Mouse (Mus musculus): ENCODE measurements around the gene Zbtb7b. TPM values are rescaled to one million over a fixed set of nuclear protein-coding genes. Genes with fewer than 3 reads are reported as not detected.
A peak's percentile ranks its signal among the peaks of the same experiment; 100 is the strongest.

Gene Zbtb7b
- total and polyA plus RNA-seq, 2 experiments from 2014 or later: 0.53 to 4.4 TPM

DNA sequence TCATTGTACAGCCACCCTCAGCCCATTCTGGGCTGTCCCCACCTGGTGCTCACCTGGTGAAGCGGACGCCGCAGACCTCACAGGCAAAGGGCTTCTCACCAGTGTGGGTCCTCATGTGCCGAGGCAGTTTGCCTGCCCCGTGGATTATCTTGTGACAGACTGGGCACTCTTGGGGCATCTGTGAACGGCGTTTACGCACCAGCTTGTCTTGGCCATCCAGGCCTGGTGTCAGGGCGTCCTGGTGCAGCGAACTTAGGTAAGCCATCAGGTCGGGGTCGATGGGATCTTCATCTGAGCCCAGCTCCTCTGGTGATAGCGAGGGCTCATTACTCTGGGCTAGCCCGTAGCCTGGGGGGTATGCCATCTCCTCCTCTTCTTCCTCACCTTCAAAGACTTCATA, 14.3 kb downstream of the Zbtb7b start:
- no peak overlapping the region for H3K27ac ChIP-seq (ENCODE audit: low read depth, low read length)
- TF ChIP-seq CTCF (IDR thresholded peaks at IDR 0.05): no peak
- H3K9me3 ChIP-seq (ENCODE audit: low read length): no peaks in the 10 kb centered on the region
- DNase-seq (ENCODE audit: low spot score) (no peak), ATAC-seq (ENCODE audit: low FRiP score) (no peak)
- no peaks in the 10 kb centered on the region for H3K36me3 ChIP-seq (ENCODE audit: insufficient read depth, low read length)
- 96% methylated on average over 14 of the region's 14 CpGs for WGBS
- H3K4me2 ChIP-seq (ENCODE audit: low read depth, low read length, poor library complexity, severe bottlenecking): no peak overlapping the region
- no peaks in the 10 kb centered on the region for H3K27me3 ChIP-seq (ENCODE audit: insufficient read depth, low read length)
- no peak overlapping the region for H3K9ac ChIP-seq (replicated peaks; ENCODE audit: low read length, poor library complexity, severe bottlenecking)
- no peaks in the 10 kb centered on the region for H3K4me1 ChIP-seq (ENCODE audit: insufficient read depth, low read length)
- H3K4me3 ChIP-seq (ENCODE audit: low read depth, low read length): no peak overlapping the region

DNA sequence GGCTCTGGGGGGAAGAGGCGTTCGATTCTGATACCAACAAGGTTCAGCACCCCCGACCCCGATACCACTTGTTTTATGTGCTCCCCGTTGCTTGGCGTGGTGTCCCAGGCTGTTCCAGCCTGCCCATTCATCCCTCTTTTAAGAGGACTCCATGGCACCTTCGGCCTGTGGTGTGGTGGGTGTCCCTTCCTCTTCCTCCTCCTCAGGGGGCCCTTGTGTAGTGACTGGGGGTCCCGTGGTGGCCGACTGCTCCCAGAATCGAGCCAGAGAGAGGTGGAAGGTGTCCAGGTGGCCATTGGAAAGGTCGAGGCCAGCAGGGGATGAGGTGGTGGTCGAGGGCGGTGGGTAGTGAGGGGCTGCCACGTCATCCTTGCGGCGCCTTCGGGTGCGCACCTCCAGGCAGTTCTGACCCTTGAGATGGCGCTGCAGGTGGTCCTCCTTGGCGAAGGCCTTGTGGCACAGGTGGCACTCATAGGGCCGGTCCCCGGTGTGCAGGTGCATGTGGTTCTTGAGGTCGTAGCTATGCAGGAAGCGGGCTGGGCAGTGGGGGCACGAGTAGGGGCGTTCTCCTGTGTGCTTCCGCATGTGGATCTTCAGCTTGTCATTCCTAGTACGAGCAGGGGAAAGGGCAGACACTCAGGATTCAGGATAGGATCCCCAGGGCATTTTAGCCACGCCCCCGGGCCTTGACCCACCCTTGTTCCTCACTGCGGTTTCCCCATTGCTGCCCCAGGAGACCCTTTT, 15.0 kb downstream of the Zbtb7b start:
- Histone ChIP-seq H3K27ac (ENCODE audit: low read depth, low read length) (no peak overlapping the region), H3K27me3 (ENCODE audit: insufficient read depth, low read length) (no peaks in the 10 kb centered on the region), H3K9ac (replicated peaks; ENCODE audit: low read length, poor library complexity, severe bottlenecking) (no peak overlapping the region), H3K4me1 (ENCODE audit: insufficient read depth, low read length) (no peaks in the 10 kb centered on the region), H3K4me3 (ENCODE audit: low read depth, low read length) (no peak overlapping the region), H3K9me3 (ENCODE audit: low read length) (no peaks in the 10 kb centered on the region), H3K4me2 (ENCODE audit: low read depth, low read length, poor library complexity, severe bottlenecking) (no peak overlapping the region), H3K36me3 (ENCODE audit: insufficient read depth, low read length) (no peaks in the 10 kb centered on the region)
- no peak for DNase-seq (ENCODE audit: low spot score)
- 87% methylated on average over 31 of the region's 31 CpGs for WGBS
- TF ChIP-seq CTCF (IDR thresholded peaks at IDR 0.05): no peak
- ATAC-seq (ENCODE audit: low FRiP score): no peak

DNA sequence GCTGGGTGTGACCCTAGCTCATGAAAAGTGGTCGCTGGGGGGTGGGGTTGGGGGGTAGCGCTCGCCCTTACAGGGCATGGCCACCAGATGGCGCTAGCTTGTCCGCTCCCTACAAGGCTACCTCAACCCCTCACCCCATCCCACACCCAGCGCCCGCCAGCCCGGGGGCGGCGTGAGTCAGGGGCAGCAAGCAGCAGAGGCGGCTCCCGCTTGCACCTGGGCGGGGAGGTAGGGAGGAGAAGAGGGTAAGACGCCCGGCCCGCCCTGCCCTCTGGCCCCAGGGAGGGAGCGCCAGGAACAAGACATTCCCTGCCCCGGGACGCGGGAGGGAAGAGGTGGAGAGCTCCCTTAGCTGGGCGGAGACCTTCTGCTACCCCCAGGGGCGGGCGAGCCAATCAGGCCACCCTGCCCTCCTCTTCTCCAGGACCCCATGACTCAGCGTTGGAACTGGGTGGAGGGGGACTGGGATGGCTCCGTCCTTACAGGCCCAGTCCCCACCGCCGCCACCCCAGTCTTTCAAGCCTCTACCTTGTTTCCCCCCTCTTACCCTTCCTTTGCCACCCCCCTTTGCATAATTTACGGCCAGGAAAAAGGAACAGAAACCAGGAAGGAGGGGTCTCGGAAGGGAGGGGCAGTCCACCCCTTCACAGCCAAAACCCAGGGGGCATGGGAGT, 16.0 kb downstream of the Zbtb7b start:
- peak; percentile 91 for TF ChIP-seq CTCF (IDR thresholded peaks at IDR 0.05)
- whole genome bisulfite sequencing: 1% methylated on average over 26 of the region's 29 CpGs
- Histone ChIP-seq H3K27me3 (ENCODE audit: insufficient read depth, low read length) (no peaks in the 10 kb centered on the region), H3K27ac (ENCODE audit: low read depth, low read length) (peak overlapping the region; percentile 38; the same call in 1 of the 2 replicates), H3K9ac (replicated peaks; ENCODE audit: low read length, poor library complexity, severe bottlenecking) (peak overlapping the region; percentile 80), H3K4me3 (ENCODE audit: low read depth, low read length) (peak overlapping the region; percentile 55), H3K4me1 (ENCODE audit: insufficient read depth, low read length) (no peaks in the 10 kb centered on the region), H3K9me3 (ENCODE audit: low read length) (no peaks in the 10 kb centered on the region), H3K4me2 (ENCODE audit: low read depth, low read length, poor library complexity, severe bottlenecking) (peak overlapping the region; percentile 97), H3K36me3 (ENCODE audit: insufficient read depth, low read length) (no peaks in the 10 kb centered on the region)
- ATAC-seq (ENCODE audit: low FRiP score) (peak; percentile 89), DNase-seq (ENCODE audit: low spot score) (peak; percentile 81)

DNA sequence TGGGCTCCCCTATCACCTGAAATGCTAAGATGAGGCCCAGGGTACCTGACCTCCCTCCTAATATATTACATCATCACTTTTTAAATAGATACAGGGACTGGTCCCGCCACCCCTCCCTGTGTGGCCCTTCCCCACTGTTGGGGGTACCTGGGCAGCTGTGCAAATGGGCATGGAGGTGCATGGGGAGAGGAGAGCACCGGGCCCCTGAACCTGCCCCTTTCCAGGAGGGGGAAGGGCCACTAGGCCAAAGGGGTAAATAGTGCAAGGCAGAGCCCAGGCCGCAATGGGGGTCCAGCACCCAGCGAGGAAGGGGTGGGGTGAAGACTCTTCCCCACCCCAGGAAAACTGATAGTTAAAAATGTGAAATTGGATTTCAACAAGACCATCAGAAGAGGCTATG, 16.7 kb downstream of the Zbtb7b start:
- H3K36me3 ChIP-seq (ENCODE audit: insufficient read depth, low read length): no peaks in the 10 kb centered on the region
- no peaks in the 10 kb centered on the region for H3K9me3 ChIP-seq (ENCODE audit: low read length)
- H3K4me3 ChIP-seq (ENCODE audit: low read depth, low read length): peak overlapping the region; percentile 55
- H3K27me3 ChIP-seq (ENCODE audit: insufficient read depth, low read length): no peaks in the 10 kb centered on the region
- H3K27ac ChIP-seq (ENCODE audit: low read depth, low read length): no peak overlapping the region
- DNase-seq (ENCODE audit: low spot score) (no peak), ATAC-seq (ENCODE audit: low FRiP score) (0 out of 2 replicates have a peak, but pooled peaks have one; percentile 12)
- H3K9ac ChIP-seq (replicated peaks; ENCODE audit: low read length, poor library complexity, severe bottlenecking): peak overlapping the region; percentile 80
- WGBS: 75% methylated on average over 4 of the region's 4 CpGs
- peak overlapping the region; percentile 97 for H3K4me2 ChIP-seq (ENCODE audit: low read depth, low read length, poor library complexity, severe bottlenecking)
- TF ChIP-seq CTCF (IDR thresholded peaks at IDR 0.05): no peak
- H3K4me1 ChIP-seq (ENCODE audit: insufficient read depth, low read length): no peaks in the 10 kb centered on the region

DNA sequence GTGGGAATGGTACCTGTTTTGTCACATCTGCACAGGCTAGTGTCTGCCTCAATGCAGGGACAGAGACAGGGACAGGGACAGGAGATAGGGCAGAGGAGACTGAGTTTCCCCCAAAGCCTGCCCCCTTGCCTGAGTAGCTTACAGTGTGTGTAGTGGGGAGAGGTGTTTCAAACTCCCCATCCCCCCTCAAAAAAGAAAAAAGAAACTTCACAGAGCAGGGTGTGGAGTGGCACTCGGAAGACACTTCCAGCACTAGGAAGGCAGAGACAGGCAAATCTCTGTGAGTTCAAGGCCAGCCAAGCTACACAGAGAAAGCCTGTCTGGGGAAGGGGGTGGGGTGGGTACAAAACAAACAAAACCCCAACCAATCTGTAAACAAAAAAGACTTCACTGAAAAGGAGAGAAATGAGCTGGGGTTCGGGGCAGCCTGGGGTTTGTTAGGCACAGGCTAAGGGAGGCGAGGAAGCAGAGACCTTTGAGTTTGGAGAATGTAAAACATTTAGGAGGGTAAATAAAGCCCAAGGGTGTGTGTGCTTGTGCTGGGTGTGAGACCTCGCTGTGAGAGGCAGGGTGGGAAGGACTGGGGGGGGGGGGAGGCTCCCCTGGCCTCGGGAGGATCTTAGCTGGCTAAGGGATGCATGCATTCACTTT, 20.9 kb downstream of the Zbtb7b start:
- DNase-seq (ENCODE audit: low spot score) (no peak), ATAC-seq (ENCODE audit: low FRiP score) (no peak)
- no peak for TF ChIP-seq CTCF (IDR thresholded peaks at IDR 0.05)
- H3K4me1 ChIP-seq (ENCODE audit: insufficient read depth, low read length): no peaks in the 10 kb centered on the region
- no peaks in the 10 kb centered on the region for H3K9me3 ChIP-seq (ENCODE audit: low read length)
- no peaks in the 10 kb centered on the region for H3K36me3 ChIP-seq (ENCODE audit: insufficient read depth, low read length)
- no peak overlapping the region for H3K27ac ChIP-seq (ENCODE audit: low read depth, low read length)
- H3K27me3 ChIP-seq (ENCODE audit: insufficient read depth, low read length): no peaks in the 10 kb centered on the region
- no peak overlapping the region for H3K9ac ChIP-seq (replicated peaks; ENCODE audit: low read length, poor library complexity, severe bottlenecking)
- 43% methylated on average over 5 of the region's 5 CpGs for WGBS
- no peak overlapping the region for H3K4me3 ChIP-seq (ENCODE audit: low read depth, low read length)
- no peak overlapping the region for H3K4me2 ChIP-seq (ENCODE audit: low read depth, low read length, poor library complexity, severe bottlenecking)

- H3K4me1 ChIP-seq (ENCODE audit: insufficient read depth, low read length): no peaks in the 10 kb centered on the region
- H3K4me2 ChIP-seq (ENCODE audit: low read depth, low read length, poor library complexity, severe bottlenecking): no peak overlapping the region
- H3K4me3 ChIP-seq (ENCODE audit: low read depth, low read length): no peak overlapping the region
- H3K9ac ChIP-seq (replicated peaks; ENCODE audit: low read length, poor library complexity, severe bottlenecking): no peak overlapping the region
- no peak for ATAC-seq (ENCODE audit: low FRiP score)
- H3K9me3 ChIP-seq (ENCODE audit: low read length): no peaks in the 10 kb centered on the region
- no peaks in the 10 kb centered on the region for H3K36me3 ChIP-seq (ENCODE audit: insufficient read depth, low read length)
- DNase-seq (ENCODE audit: low spot score): no peak
- 76% methylated on average over 11 of the region's 11 CpGs for WGBS
- TF ChIP-seq CTCF (IDR thresholded peaks at IDR 0.05): no peak
- no peaks in the 10 kb centered on the region for H3K27me3 ChIP-seq (ENCODE audit: insufficient read depth, low read length)
- H3K27ac ChIP-seq (ENCODE audit: low read depth, low read length): no peak overlapping the region
Observed at GRCm38 (mm10) chr3:89367338-89367737, 27.2 kb downstream of the Zbtb7b start.
